Mouse (Mus musculus) midbrain, postnatal 0 days (tissue): ENCODE measurements around the gene Pex26. TPM values are rescaled to one million over a fixed set of nuclear protein-coding genes. Genes with fewer than 3 reads are reported as not detected.

Experiments used
- ATAC-seq: fragments of 200-750 bp; cut with Nextera tagmentation; 2 replicates; pipeline ENCODE4 v1.8.0; 2017; ENCODE audit warnings: moderate number of reproducible peaks, mild to moderate bottlenecking, moderate TSS enrichment, moderate library complexity; ENCODE audit not compliant: low FRiP score
- DNase-seq: peaks from one replicate; pipeline ENCODE4 v3.0.0-alpha.2; 2015; ENCODE audit warnings: low spot score
- H3K27ac ChIP-seq: fragments of 300-500 bp; sonication (generic); 2 replicates; pipeline ENCODE4 v1.5.1; 2014; ENCODE audit warnings: low read depth, mild to moderate bottlenecking, low read length, mixed read lengths
- H3K27me3 ChIP-seq: fragments of 300-500 bp; sonication (generic); 2 replicates; pipeline ENCODE4 v1.6.1; 2014; ENCODE audit warnings: low read length, control low read depth, mixed read lengths; ENCODE audit not compliant: insufficient read depth
- H3K36me3 ChIP-seq: fragments of 300-500 bp; sonication (generic); 2 replicates; pipeline ENCODE4 v1.6.1; 2014; ENCODE audit warnings: low read length, control low read depth, mixed read lengths; ENCODE audit not compliant: insufficient read depth
- H3K4me1 ChIP-seq: fragments of 300-500 bp; sonication (generic); 2 replicates; pipeline ENCODE4 v1.6.1; 2014; ENCODE audit warnings: mild to moderate bottlenecking, control low read depth, antibody characterized with exemption, low read length, mixed read lengths; ENCODE audit not compliant: insufficient read depth
- H3K4me2 ChIP-seq: fragments of 300-500 bp; sonication (generic); 2 replicates; pipeline ENCODE4 v1.6.1; 2014; ENCODE audit warnings: low read depth, mild to moderate bottlenecking, low read length, mixed read lengths; ENCODE audit not compliant: poor library complexity, severe bottlenecking
- H3K4me3 ChIP-seq: fragments of 300-500 bp; sonication (generic); 2 replicates; pipeline ENCODE4 v1.5.1; 2014; ENCODE audit warnings: low read depth, mild to moderate bottlenecking, low read length, moderate library complexity
- H3K9ac ChIP-seq: fragments of 300-500 bp; sonication (generic); replicated peaks from 2 replicates; pipeline ENCODE4 v1.6.1; 2014; ENCODE audit warnings: mild to moderate bottlenecking, low read length, moderate library complexity, mixed read lengths; ENCODE audit not compliant: poor library complexity, severe bottlenecking
- H3K9me3 ChIP-seq: fragments of 300-500 bp; sonication (generic); 2 replicates; pipeline ENCODE4 v1.6.1; 2016; ENCODE audit warnings: low read length, control low read depth
- CTCF ChIP-seq: IDR thresholded peaks from 2 replicates; pipeline ENCODE4 v1.5.1; 2016; ENCODE audit warnings: antibody characterized with exemption, mild to moderate bottlenecking
- WGBS: fragments of 180-500 bp; shearing (Covaris S2); extraction: QIAGEN DNeasy Blood & Tissue Kit; methylation state at CpG from one replicate; pipeline ENCODE4 v1.1.7; 2014; 5-methylcytosine and 5-hydroxymethylcytosine counted together
- polyA plus RNA-seq: library from polyadenylated mRNA; unstranded; fragments of >200 nt; fragmentation: Nextera tagmentation; extraction: Ambion mirVana; gene quantifications from 2 replicates; pipeline ENCODE4 v1.2.1, GENCODE M21; 2015
- total RNA-seq: library from RNA; depleted of rRNA; stranded (reverse); fragments of >200 nt; gene quantifications from 2 replicates; pipeline ENCODE4 v1.2.3, GENCODE M21; 2014

Gene Pex26
- total and polyA plus RNA-seq, 2 experiments from 2014 or later = 12.7 to 32.6 TPM

DNA sequence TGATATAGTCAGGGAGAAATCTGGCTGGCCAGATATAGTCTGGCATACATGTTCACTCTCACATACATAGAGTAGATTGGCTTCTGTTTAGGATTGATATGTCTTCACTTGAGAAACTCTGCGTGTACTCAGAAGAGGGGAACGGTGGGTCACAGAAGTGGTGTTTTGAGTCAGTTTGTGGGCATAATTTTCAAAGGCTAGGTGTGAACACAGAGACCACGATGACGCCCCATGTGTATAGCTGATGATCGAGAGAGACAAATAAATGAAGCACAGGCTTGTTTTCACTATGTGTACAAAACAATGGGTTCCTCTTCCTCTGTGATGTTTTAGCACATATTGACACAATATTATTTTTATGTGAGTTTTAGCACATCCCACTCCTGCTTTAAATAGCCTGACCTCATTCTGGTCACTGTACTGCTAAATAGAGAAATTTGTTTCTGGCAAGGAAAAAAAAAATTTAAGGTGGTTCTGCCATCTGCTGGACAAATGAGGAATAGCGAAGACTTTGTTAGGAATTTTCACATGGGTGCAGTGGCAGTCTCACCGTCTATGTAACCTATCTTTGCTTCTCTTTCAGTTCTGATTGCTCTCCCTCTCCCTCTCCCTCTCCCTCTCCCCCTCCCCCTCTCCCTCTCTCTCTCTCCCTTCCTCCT is 4.6 kb upstream of the Pex26 start:
- peak; percentile 3; the same call in 1 of the 2 replicates for ATAC-seq
- H3K4me3 ChIP-seq = no peak overlapping the region
- no peak overlapping the region for H3K9ac ChIP-seq
- peak; percentile 81 for DNase-seq
- no peaks in the 10 kb centered on the region for H3K27me3 ChIP-seq
- no peaks in the 10 kb centered on the region for H3K9me3 ChIP-seq
- no peak overlapping the region for H3K4me2 ChIP-seq
- peak; percentile 83 for TF ChIP-seq CTCF
- WGBS = 51% methylated on average over 7 of the region's 7 CpGs
- H3K36me3 ChIP-seq = no peaks in the 10 kb centered on the region
- H3K27ac ChIP-seq = peak overlapping the region; percentile 21; the same call in 1 of the 2 replicates
- H3K4me1 ChIP-seq = 0 out of 2 replicates have a peak, but pooled peaks cover 7% of the 10 kb centered on the region

DNA sequence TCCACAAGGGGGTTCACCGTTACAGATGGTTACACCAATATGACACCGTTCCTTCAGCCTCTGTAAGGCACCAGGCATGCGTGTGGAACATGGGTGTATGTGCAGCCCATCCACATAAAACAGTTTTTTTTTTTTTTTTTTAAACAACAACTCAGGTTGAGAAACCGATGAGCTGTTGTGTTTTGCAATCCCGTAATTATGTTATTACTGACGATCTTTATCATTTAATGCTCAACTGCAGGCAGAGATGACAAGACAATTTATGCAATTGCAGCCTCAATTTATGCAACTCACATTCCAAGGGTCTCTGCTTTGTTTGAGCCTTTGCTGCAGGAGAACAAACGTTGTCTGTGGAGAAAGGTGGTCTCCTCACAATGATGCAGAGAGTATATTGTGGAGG is 3.6 kb upstream of the Pex26 start:
- 69% methylated on average over 7 of the region's 7 CpGs for WGBS
- Histone ChIP-seq H3K4me2 (no peak overlapping the region), H3K27ac (no peak overlapping the region), H3K36me3 (no peaks in the 10 kb centered on the region), H3K27me3 (no peaks in the 10 kb centered on the region), H3K4me3 (no peak overlapping the region), H3K9me3 (no peaks in the 10 kb centered on the region), H3K4me1 (0 out of 2 replicates have a peak, but pooled peaks cover 7% of the 10 kb centered on the region), H3K9ac (no peak overlapping the region)
- no peak for DNase-seq
- ATAC-seq = no peak
- TF ChIP-seq CTCF = no peak

- ATAC-seq (peak; percentile 69), DNase-seq (peak; percentile 79)
- no peaks in the 10 kb centered on the region for H3K27me3 ChIP-seq
- peaks cover 16% of the 10 kb centered on the region for H3K36me3 ChIP-seq
- no peaks in the 10 kb centered on the region for H3K9me3 ChIP-seq
- H3K4me3 ChIP-seq = peak overlapping the region; percentile 76
- WGBS = 3% methylated on average over 35 of the region's 35 CpGs
- H3K4me1 ChIP-seq = peaks cover 8% of the 10 kb centered on the region; the same call in 1 of the 2 replicates
- peak overlapping the region; percentile 79 for H3K9ac ChIP-seq
- peak; percentile 82 for TF ChIP-seq CTCF
- H3K4me2 ChIP-seq = peak overlapping the region; percentile 80
- H3K27ac ChIP-seq = peak overlapping the region; percentile 68
Measured at GRCm38 (mm10) chr6:121184198-121185140, 1.0 kb downstream of the Pex26 start.

DNA sequence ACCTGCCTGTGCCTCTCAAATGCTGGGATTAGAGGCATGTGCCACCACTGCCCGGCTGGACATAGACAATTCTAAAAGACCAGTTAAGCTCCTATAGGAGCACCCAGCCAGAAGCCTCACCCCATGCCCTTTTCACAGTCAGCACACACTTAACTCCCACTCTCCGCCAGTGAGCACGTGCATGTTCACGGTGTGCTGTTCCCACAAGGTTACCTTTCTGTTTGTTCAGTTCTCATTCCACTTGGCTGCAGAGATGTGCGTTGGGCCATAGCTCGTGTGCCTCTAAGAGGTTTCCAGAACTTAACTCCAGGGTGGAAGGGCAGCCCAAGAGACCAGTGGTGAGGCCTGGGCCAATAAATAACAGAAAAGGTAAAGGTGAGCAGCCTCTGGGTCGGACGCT is 1.8 kb downstream of the Pex26 start:
- Histone ChIP-seq H3K4me1 (peaks cover 8% of the 10 kb centered on the region; the same call in 1 of the 2 replicates), H3K9ac (no peak overlapping the region), H3K27me3 (no peaks in the 10 kb centered on the region), H3K4me3 (peak overlapping the region; percentile 76), H3K27ac (no peak overlapping the region), H3K36me3 (peaks cover 23% of the 10 kb centered on the region), H3K9me3 (no peaks in the 10 kb centered on the region), H3K4me2 (peak overlapping the region; percentile 80)
- no peak for TF ChIP-seq CTCF
- WGBS = 85% methylated on average over 8 of the region's 8 CpGs
- DNase-seq (no peak), ATAC-seq (no peak)

DNA sequence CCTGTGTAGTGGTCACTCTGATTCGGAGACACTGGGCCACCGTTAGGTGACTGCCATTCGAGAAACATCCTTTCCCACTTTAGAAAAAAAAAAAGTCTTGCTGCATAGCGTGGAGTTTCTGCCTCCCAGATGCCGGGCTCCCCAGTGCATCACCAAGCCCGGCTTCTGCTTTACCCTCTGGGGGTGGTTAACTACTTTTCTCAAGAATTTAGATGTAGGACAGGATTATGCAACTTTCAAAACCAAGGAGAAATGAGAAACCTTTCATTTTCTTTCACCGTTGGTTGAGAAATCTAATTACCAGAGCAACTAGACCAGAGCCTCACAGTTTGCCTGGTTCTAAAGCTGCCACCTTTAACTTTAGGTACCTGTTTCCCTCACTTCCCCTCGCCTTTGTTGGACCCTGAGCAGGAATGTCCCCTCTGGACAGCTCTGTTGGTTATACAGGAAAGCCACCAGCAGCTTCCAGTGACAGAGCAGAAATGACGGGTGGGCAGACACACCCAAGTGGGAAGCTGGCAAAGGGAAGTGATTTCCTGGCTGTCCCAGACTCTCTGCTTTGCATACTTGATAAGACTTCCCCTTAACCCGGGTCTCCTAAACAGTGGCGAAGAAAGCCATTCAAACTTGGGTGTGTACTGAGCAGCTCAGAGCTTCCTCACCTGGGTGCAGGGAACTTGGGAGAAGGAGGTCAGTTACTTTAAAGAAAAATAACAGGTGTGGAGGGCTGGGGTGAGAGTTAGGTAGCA is 8.0 kb downstream of the Pex26 start:
- no peak overlapping the region for H3K9ac ChIP-seq
- ATAC-seq (no peak), DNase-seq (no peak)
- WGBS = 85% methylated on average over 11 of the region's 11 CpGs
- H3K27ac ChIP-seq = no peak overlapping the region
- H3K4me2 ChIP-seq = no peak overlapping the region
- no peaks in the 10 kb centered on the region for H3K27me3 ChIP-seq
- H3K36me3 ChIP-seq = peaks cover 51% of the 10 kb centered on the region
- H3K4me1 ChIP-seq = no peaks in the 10 kb centered on the region
- no peak for TF ChIP-seq CTCF
- no peaks in the 10 kb centered on the region for H3K9me3 ChIP-seq
- no peak overlapping the region for H3K4me3 ChIP-seq
